8 mouse cellular contexts compared by ENCODE assay signal in the genomic region with DNA sequence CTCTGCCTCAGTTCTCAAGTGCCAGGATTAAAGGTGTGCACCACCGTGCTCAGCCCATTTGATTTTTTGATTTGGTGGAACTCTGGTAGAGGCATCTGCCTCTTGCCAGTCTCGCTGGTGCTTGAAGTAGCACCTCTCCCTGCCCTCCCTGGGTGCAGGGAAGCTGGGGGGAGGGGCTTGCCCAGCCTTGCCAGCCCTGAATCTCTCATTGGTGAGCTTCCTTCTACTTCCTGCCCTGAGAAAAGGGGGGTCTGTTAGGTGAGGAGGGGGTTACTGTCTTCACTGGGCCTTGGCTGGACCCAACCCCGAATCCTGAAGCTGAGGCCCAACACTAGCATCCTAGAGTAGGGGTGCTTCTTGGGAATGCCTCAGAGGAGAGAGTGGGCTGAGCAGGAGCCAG. TPM values are rescaled to one million over a fixed set of nuclear protein-coding genes. Genes with fewer than 3 reads are reported as not detected.
DNase-seq lines count a peak whose midpoint lies in the region; ATAC-seq and TF ChIP-seq lines count a peak whose summit lies in the region.

No protein-coding gene starts in this region.

- H3K4me3 ChIP-seq in liver, embryonic 12.5 days: no peak overlapping the region
- H3K4me3 ChIP-seq in liver, embryonic 11.5 days (ENCODE audit: low read depth, low read length): no peak overlapping the region
- no peak overlapping the region for H3K4me3 ChIP-seq in forebrain, embryonic 14.5 days (ENCODE audit: low read depth, low read length)
- no peak overlapping the region for H3K4me3 ChIP-seq in liver, postnatal 0 days (ENCODE audit: low read depth, low read length)

- DNase-seq in cerebellum, adult 9-11 months: peak; percentile 46
- DNase-seq in cerebellum, adult 9-10 months: no peak
- DNase-seq in liver, embryonic 11.5 days (ENCODE audit: low spot score): no peak
- no peak for DNase-seq in forebrain, embryonic 14.5 days (ENCODE audit: low spot score)
- DNase-seq in liver, postnatal 0 days: no peak
- no peak for DNase-seq in left cerebral cortex, adult 8-10 months (ENCODE audit: low spot score in 2 of 2)
- no peak for DNase-seq in adrenal gland, adult 8-10 months

- H3K9me3 ChIP-seq in liver, embryonic 12.5 days (replicated peaks): no peaks in the 10 kb centered on the region
- H3K9me3 ChIP-seq in liver, embryonic 11.5 days (ENCODE audit: control insufficient read depth, low read length): no peaks in the 10 kb centered on the region
- no peaks in the 10 kb centered on the region for H3K9me3 ChIP-seq in forebrain, embryonic 14.5 days (replicated peaks; ENCODE audit: control insufficient read depth, low read length)
- H3K9me3 ChIP-seq in liver, postnatal 0 days (ENCODE audit: low read length): no peaks in the 10 kb centered on the region

- peaks cover 80% of the 10 kb centered on the region for H3K4me1 ChIP-seq in liver, embryonic 12.5 days
- peaks cover 69% of the 10 kb centered on the region for H3K4me1 ChIP-seq in liver, embryonic 11.5 days (replicated peaks; ENCODE audit: control insufficient read depth, insufficient read depth, low read length)
- peaks cover 53% of the 10 kb centered on the region for H3K4me1 ChIP-seq in forebrain, embryonic 14.5 days (ENCODE audit: control insufficient read depth, insufficient read depth, low read length)
- H3K4me1 ChIP-seq in liver, postnatal 0 days (ENCODE audit: insufficient read depth): peaks cover 73% of the 10 kb centered on the region

- H3K27ac ChIP-seq in liver, embryonic 12.5 days: peak overlapping the region; percentile 23; the same call in 1 of the 2 replicates
- no peak overlapping the region for H3K27ac ChIP-seq in liver, embryonic 11.5 days (ENCODE audit: low read depth, low read length)
- no peak overlapping the region for H3K27ac ChIP-seq in forebrain, embryonic 14.5 days (ENCODE audit: low read depth, low read length)
- H3K27ac ChIP-seq in liver, postnatal 0 days (ENCODE audit: low read depth): no peak overlapping the region

- H3K4me2 ChIP-seq in liver, embryonic 12.5 days: no peak overlapping the region; the same call in 1 of the 2 replicates
- no peak overlapping the region for H3K4me2 ChIP-seq in liver, embryonic 11.5 days
- no peak overlapping the region for H3K4me2 ChIP-seq in forebrain, embryonic 14.5 days (ENCODE audit: low read length)
- H3K4me2 ChIP-seq in liver, postnatal 0 days (ENCODE audit: low read depth, low read length): 0 out of 2 replicates have a peak overlapping the region, but pooled peaks have one; percentile 5

- 81% methylated on average over 3 of the region's 3 CpGs for WGBS in liver, embryonic 12.5 days (ENCODE audit: insufficient replicate concordance)
- WGBS in liver, embryonic 11.5 days: 68% methylated on average over 3 of the region's 3 CpGs
- 83% methylated on average over 3 of the region's 3 CpGs for WGBS in forebrain, embryonic 14.5 days
- WGBS in liver, postnatal 0 days (ENCODE audit: insufficient replicate concordance): 78% methylated on average over 3 of the region's 3 CpGs

- H3K36me3 ChIP-seq in liver, embryonic 12.5 days: peaks cover 86% of the 10 kb centered on the region
- peaks cover 53% of the 10 kb centered on the region for H3K36me3 ChIP-seq in liver, embryonic 11.5 days (ENCODE audit: control insufficient read depth, insufficient read depth, low read length)
- H3K36me3 ChIP-seq in forebrain, embryonic 14.5 days (ENCODE audit: control insufficient read depth, insufficient read depth, low read length): peaks cover 84% of the 10 kb centered on the region
- H3K36me3 ChIP-seq in liver, postnatal 0 days (replicated peaks; ENCODE audit: insufficient read depth, low read length): peaks cover 65% of the 10 kb centered on the region

- no peak for ATAC-seq in liver, embryonic 12.5 days
- no peak for ATAC-seq in liver, embryonic 11.5 days (replicated peaks; ENCODE audit: low FRiP score)
- no peak for ATAC-seq in forebrain, embryonic 14.5 days
- ATAC-seq in liver, postnatal 0 days: no peak

- no peak for TF ChIP-seq CTCF in liver, postnatal 0 days (IDR thresholded peaks at IDR 0.05; ENCODE audit: low read depth)

- no peak for TF ChIP-seq EP300 in liver, postnatal 0 days (IDR thresholded peaks at IDR 0.05; ENCODE audit: low read depth)

- H3K27me3 ChIP-seq in liver, embryonic 12.5 days (replicated peaks): no peaks in the 10 kb centered on the region
- no peaks in the 10 kb centered on the region for H3K27me3 ChIP-seq in liver, embryonic 11.5 days (replicated peaks; ENCODE audit: control insufficient read depth, insufficient read depth, low read length)
- no peaks in the 10 kb centered on the region for H3K27me3 ChIP-seq in forebrain, embryonic 14.5 days (replicated peaks; ENCODE audit: control insufficient read depth, insufficient read depth, low read length)
- H3K27me3 ChIP-seq in liver, postnatal 0 days (ENCODE audit: insufficient read depth, low read length): no peaks in the 10 kb centered on the region

- H3K9ac ChIP-seq in liver, embryonic 12.5 days: 0 out of 2 replicates have a peak overlapping the region, but pooled peaks have one; percentile 10
- H3K9ac ChIP-seq in liver, embryonic 11.5 days (ENCODE audit: low read depth, low read length): no peak overlapping the region
- H3K9ac ChIP-seq in forebrain, embryonic 14.5 days (ENCODE audit: low read length): peak overlapping the region; percentile 13; the same call in 1 of the 2 replicates
- no peak overlapping the region for H3K9ac ChIP-seq in liver, postnatal 0 days (replicated peaks)

RNA-seq across cellular contexts. Expression of gene Trim8, which starts 7.2 kb away (rescaled TPM):
- 19.0 and 19.5 TPM in 2 replicates for polyA plus RNA-seq in liver, embryonic 12.5 days (2016; fragmentation: Nextera tagmentation; extraction: Ambion mirVana)
- polyA plus RNA-seq in liver, embryonic 11.5 days (2014; fragmentation: Nextera tagmentation; extraction: Ambion mirVana): 22.9 and 24.1 TPM in 2 replicates
- polyA plus RNA-seq in forebrain, embryonic 14.5 days (2014; fragmentation: Nextera tagmentation; extraction: Ambion mirVana): 23.0 and 24.8 TPM in 2 replicates
- polyA plus RNA-seq in liver, postnatal 0 days (2015; fragmentation: Nextera tagmentation; extraction: Ambion mirVana): 7.9 and 9.8 TPM in 2 replicates
- total RNA-seq in left cerebral cortex, adult 8-10 months (2022): 100 to 1,000 TPM; 103 to 108 (median 104) TPM
- 10 to 100 TPM; 46.6 to 69.0 (median 59.4) TPM for total RNA-seq in adrenal gland, adult 8-10 months (2022)

Comparison
In these comparisons a context has a peak if more than half of its experiments do, and no peak if none do; other contexts are left out.
1. H3K9ac ChIP-seq: peak in liver, embryonic 12.5 days (single experiment) and forebrain, embryonic 14.5 days (single experiment); none in liver, embryonic 11.5 days (single experiment) and liver, postnatal 0 days (single experiment).